Mouse (Mus musculus) spleen, postnatal 36 days (tissue): ENCODE measurements at regions not wholly inside any gene's neighbourhood (a gene's known extent, or its start where the extent isn't known, plus 50 kb on each side); places are given as distances from the start of the nearest gene placed in this dataset.

Experiments used
- DNase-seq, 2 experiments: peaks; one replicate each; pipeline ENCODE4 v3.0.0; 2022; ENCODE audit warnings: low spot score in 2 of 2, mixed read lengths in 1 of 2

GRCm38 (mm10) chr13:43852888-43853287 is 68.3 kb downstream of the Cd83 start:
- DNase-seq = no peak

- DNase-seq = no peak
Observed at GRCm38 (mm10) chr13:43854973-43855372, 70.4 kb downstream of the Cd83 start.

GRCm38 (mm10) chr13:43860932-43861331 is 76.4 kb downstream of the Cd83 start:
- DNase-seq = no peak

- no peak for DNase-seq
Observed at GRCm38 (mm10) chr13:43861424-43861823, 76.8 kb downstream of the Cd83 start.

GRCm38 (mm10) chr13:43862056-43862455 is 77.5 kb downstream of the Cd83 start:
- no peak for DNase-seq

- no peak for DNase-seq
Observed at GRCm38 (mm10) chr13:43862586-43862985, 78.0 kb downstream of the Cd83 start.

GRCm38 (mm10) chr13:43863581-43864100 is 79.1 kb downstream of the Cd83 start:
- no peak for DNase-seq

- peak; percentile 96 to 98 for DNase-seq
Observed at GRCm38 (mm10) chr13:43864153-43864861, 79.7 kb downstream of the Cd83 start.

- peak in 1 of 2 experiments; percentile 19 for DNase-seq
Observed at GRCm38 (mm10) chr13:43865036-43865435, 80.5 kb downstream of the Cd83 start.

GRCm38 (mm10) chr13:43875895-43876294 is 91.3 kb downstream of the Cd83 start:
- DNase-seq = peak in 1 of 2 experiments; percentile 12

- no peak for DNase-seq
Observed at GRCm38 (mm10) chr13:43887284-43887683, 102.7 kb downstream of the Cd83 start.

GRCm38 (mm10) chr13:43891928-43892327 is 107.4 kb downstream of the Cd83 start:
- no peak for DNase-seq

- DNase-seq = no peak
Observed at GRCm38 (mm10) chr13:43895990-43896389, 111.4 kb downstream of the Cd83 start.

- DNase-seq = no peak
Observed at GRCm38 (mm10) chr13:43897046-43897445, 112.5 kb downstream of the Cd83 start.

- peak; percentile 84 to 87 for DNase-seq
Observed at GRCm38 (mm10) chr13:43898555-43899258, 114.1 kb downstream of the Cd83 start.

- no peak for DNase-seq
Observed at GRCm38 (mm10) chr13:43900115-43900514, 115.5 kb downstream of the Cd83 start.

- peak; percentile 34 to 50 for DNase-seq
Observed at GRCm38 (mm10) chr13:43900758-43901157, 116.2 kb downstream of the Cd83 start.

GRCm38 (mm10) chr13:43903391-43903790 is 118.8 kb downstream of the Cd83 start:
- no peak for DNase-seq

- no peak for DNase-seq
Observed at GRCm38 (mm10) chr13:43904291-43904690, 119.7 kb downstream of the Cd83 start.

- no peak for DNase-seq
Observed at GRCm38 (mm10) chr13:43906241-43906640, 121.7 kb downstream of the Cd83 start.

- no peak for DNase-seq
Observed at GRCm38 (mm10) chr13:43907425-43907824, 122.8 kb downstream of the Cd83 start.

- no peak for DNase-seq
Observed at GRCm38 (mm10) chr13:43908041-43908644, 123.6 kb downstream of the Cd83 start.

GRCm38 (mm10) chr13:43909933-43910332 is 125.4 kb downstream of the Cd83 start:
- no peak for DNase-seq
